Mouse (Mus musculus): ENCODE results near the gene Plekha3. TPM values are rescaled to one million over a fixed set of nuclear protein-coding genes. Genes with fewer than 3 reads are reported as not detected.

Plekha3 gene
- polyA plus RNA-seq, 1 experiment from 2014 or later, result 3.6 TPM

DNA sequence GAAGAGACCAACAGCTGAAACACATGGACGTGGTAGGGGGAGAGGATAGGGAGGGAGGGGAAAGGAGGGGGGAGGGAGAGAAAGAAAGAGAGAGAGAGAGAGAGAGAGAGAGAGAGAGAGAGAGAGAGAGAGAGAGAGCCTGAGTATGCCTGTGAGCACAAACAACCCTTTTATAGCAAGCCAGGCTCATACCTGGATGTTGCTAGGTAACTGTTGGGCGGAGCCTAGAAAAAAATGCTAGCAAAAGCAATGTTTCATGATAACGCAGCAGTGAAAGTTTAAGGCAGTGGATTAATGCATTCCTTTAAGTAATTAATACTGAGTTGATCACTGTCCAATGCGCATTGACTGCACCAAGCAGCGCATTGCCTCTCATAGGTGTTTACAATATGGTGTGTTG is 20.4 kb upstream of the Plekha3 start:
- H3K27me3 ChIP-seq (ENCODE audit: insufficient read depth, low read length), result no peaks in the 10 kb centered on the region
- H3K9me3 ChIP-seq (ENCODE audit: low read length), result no peaks in the 10 kb centered on the region
- H3K4me1 ChIP-seq (ENCODE audit: insufficient read depth, low read length), result no peaks in the 10 kb centered on the region
- no peak for ATAC-seq (ENCODE audit: low FRiP score, low TSS enrichment)
- H3K9ac ChIP-seq (replicated peaks; ENCODE audit: low read length), result no peak overlapping the region
- H3K27ac ChIP-seq (ENCODE audit: low read length), result no peak overlapping the region
- no peaks in the 10 kb centered on the region for H3K36me3 ChIP-seq (ENCODE audit: insufficient read depth, low read length)
- 80% methylated on average over 5 of the region's 5 CpGs for WGBS
- H3K4me3 ChIP-seq (ENCODE audit: low read length), result no peak overlapping the region
- H3K4me2 ChIP-seq (replicated peaks; ENCODE audit: low read depth, low read length), result no peak overlapping the region

DNA sequence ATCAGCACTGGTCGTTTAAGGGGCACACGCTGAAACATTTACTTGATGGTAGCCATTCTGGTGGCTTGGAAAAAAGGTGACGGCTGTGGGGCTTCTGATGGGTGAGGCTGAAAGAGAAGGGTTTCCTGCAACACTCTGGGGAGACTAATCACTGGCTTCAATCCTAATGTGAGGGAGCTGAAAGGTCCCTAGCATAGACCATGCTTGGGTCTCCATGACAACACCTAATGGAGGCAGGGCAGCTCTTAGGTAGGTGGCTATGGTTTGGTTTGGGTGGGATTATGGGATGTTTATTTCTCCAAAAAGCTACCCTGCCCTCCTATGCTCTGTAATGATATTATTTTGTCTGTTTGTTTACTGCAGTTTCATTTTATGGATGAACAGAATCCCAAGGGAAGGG is 19.6 kb upstream of the Plekha3 start:
- Histone ChIP-seq H3K4me2 (replicated peaks; ENCODE audit: low read depth, low read length) (no peak overlapping the region), H3K4me1 (ENCODE audit: insufficient read depth, low read length) (no peaks in the 10 kb centered on the region), H3K4me3 (ENCODE audit: low read length) (no peak overlapping the region), H3K9ac (replicated peaks; ENCODE audit: low read length) (no peak overlapping the region), H3K27ac (ENCODE audit: low read length) (no peak overlapping the region), H3K36me3 (ENCODE audit: insufficient read depth, low read length) (no peaks in the 10 kb centered on the region), H3K9me3 (ENCODE audit: low read length) (no peaks in the 10 kb centered on the region), H3K27me3 (ENCODE audit: insufficient read depth, low read length) (no peaks in the 10 kb centered on the region)
- ATAC-seq (ENCODE audit: low FRiP score, low TSS enrichment), result no peak
- WGBS, result 82% methylated on average over 3 of the region's 3 CpGs

DNA sequence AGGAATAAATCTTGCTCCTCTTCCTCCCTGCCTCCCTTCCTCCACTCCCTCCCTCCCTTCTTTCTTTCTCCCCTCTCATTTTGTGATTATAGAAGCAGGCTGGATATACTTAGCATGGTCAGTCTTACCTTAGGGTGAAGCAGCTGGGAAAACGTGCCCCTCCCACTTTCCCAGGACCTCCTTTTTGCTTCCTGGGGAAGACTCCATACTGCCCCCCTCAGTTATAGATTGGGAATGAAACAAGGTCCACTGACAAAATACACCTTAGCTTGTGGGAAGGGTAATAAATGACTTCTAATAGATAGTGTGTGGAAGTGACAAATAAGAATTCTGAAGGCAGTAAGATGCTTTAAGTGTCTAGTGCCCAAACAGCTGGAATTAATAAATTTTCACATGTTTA is 19.1 kb upstream of the Plekha3 start:
- ATAC-seq (ENCODE audit: low FRiP score, low TSS enrichment), result 0 out of 2 replicates have a peak, but pooled peaks have one; percentile 23
- Histone ChIP-seq H3K4me2 (replicated peaks; ENCODE audit: low read depth, low read length) (no peak overlapping the region), H3K27ac (ENCODE audit: low read length) (no peak overlapping the region), H3K4me1 (ENCODE audit: insufficient read depth, low read length) (no peaks in the 10 kb centered on the region), H3K4me3 (ENCODE audit: low read length) (no peak overlapping the region), H3K9ac (replicated peaks; ENCODE audit: low read length) (no peak overlapping the region), H3K27me3 (ENCODE audit: insufficient read depth, low read length) (no peaks in the 10 kb centered on the region), H3K9me3 (ENCODE audit: low read length) (no peaks in the 10 kb centered on the region), H3K36me3 (ENCODE audit: insufficient read depth, low read length) (no peaks in the 10 kb centered on the region)
- WGBS, result 8% methylated on average over 1 of the region's 1 CpGs

DNA sequence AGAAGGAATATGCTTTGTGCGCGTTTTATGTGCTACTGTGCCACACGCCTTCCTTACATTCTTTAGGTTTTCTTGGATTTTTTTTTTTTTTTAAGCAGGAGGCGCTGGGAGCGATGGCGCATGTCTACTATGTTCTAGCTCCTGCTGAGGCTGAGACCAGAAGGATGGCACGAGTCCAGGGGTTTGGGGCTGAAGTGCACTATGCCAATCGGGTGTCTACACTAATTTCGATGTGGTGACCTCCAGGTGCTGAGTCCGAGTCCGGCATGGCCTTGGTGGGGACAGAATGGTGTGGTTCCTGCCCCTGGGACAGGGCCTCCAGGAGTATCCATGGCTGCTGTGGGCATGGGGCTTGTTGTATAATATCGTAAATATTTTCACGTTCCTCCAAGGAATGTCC is 16.5 kb upstream of the Plekha3 start:
- peaks cover 8% of the 10 kb centered on the region; the same call in 1 of the 2 replicates for H3K36me3 ChIP-seq (ENCODE audit: insufficient read depth, low read length)
- H3K4me2 ChIP-seq (replicated peaks; ENCODE audit: low read depth, low read length), result no peak overlapping the region
- WGBS, result 73% methylated on average over 13 of the region's 13 CpGs
- no peak overlapping the region for H3K4me3 ChIP-seq (ENCODE audit: low read length)
- no peak overlapping the region for H3K27ac ChIP-seq (ENCODE audit: low read length)
- no peaks in the 10 kb centered on the region for H3K4me1 ChIP-seq (ENCODE audit: insufficient read depth, low read length)
- H3K9me3 ChIP-seq (ENCODE audit: low read length), result no peaks in the 10 kb centered on the region
- no peaks in the 10 kb centered on the region for H3K27me3 ChIP-seq (ENCODE audit: insufficient read depth, low read length)
- ATAC-seq (ENCODE audit: low FRiP score, low TSS enrichment), result no peak
- no peak overlapping the region for H3K9ac ChIP-seq (replicated peaks; ENCODE audit: low read length)

DNA sequence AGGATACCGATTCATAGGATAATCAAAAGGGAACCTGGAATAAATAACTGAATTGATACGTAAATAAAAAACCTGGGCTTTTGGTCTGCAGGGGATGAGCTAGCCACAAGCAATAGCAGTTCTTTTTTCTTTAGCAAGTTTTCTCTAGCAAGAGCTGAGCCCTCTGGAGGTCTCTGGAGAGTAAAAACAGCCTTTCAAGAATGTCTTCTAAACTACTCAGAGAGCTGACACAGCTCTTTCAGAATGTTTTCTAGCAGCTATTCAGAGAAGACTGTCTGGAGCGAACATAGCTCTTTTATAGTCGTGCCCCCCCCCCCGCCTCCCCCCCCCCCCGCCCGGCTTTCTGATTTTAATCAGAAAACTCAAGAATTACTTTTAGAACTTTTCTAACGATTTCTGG is 15.7 kb upstream of the Plekha3 start:
- H3K9me3 ChIP-seq (ENCODE audit: low read length), result no peaks in the 10 kb centered on the region
- H3K4me3 ChIP-seq (ENCODE audit: low read length), result no peak overlapping the region
- ATAC-seq (ENCODE audit: low FRiP score, low TSS enrichment), result no peak
- H3K27me3 ChIP-seq (ENCODE audit: insufficient read depth, low read length), result no peaks in the 10 kb centered on the region
- H3K36me3 ChIP-seq (ENCODE audit: insufficient read depth, low read length), result peaks cover 16% of the 10 kb centered on the region; the same call in 1 of the 2 replicates
- WGBS, result 55% methylated on average over 7 of the region's 8 CpGs
- H3K4me2 ChIP-seq (replicated peaks; ENCODE audit: low read depth, low read length), result no peak overlapping the region
- no peak overlapping the region for H3K9ac ChIP-seq (replicated peaks; ENCODE audit: low read length)
- no peak overlapping the region for H3K27ac ChIP-seq (ENCODE audit: low read length)
- H3K4me1 ChIP-seq (ENCODE audit: insufficient read depth, low read length), result no peaks in the 10 kb centered on the region

DNA sequence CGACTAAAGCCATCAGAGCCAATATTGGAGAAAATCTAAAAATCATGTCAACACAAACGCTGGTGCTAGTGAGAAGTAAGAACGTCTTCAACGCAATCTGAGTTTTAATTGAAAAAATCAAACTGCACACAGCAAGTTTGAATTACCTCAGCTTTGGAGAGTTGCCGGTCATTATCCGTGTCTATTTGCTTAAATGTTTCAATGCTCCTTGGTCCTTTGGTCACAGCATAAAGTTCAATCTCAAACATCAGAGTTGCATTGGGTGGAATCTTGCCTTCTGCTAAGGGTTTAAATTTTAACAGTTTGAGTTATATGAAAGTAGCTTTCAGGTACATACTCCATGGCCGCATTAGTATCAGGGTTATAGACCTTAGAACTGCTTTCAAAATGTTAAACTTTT is 9.6 kb upstream of the Plekha3 start:
- Histone ChIP-seq H3K4me2 (replicated peaks; ENCODE audit: low read depth, low read length) (no peak overlapping the region), H3K4me3 (ENCODE audit: low read length) (no peak overlapping the region), H3K27me3 (ENCODE audit: insufficient read depth, low read length) (no peaks in the 10 kb centered on the region), H3K9me3 (ENCODE audit: low read length) (no peaks in the 10 kb centered on the region), H3K9ac (replicated peaks; ENCODE audit: low read length) (no peak overlapping the region), H3K27ac (ENCODE audit: low read length) (no peak overlapping the region), H3K4me1 (ENCODE audit: insufficient read depth, low read length) (no peaks in the 10 kb centered on the region), H3K36me3 (ENCODE audit: insufficient read depth, low read length) (peaks cover 27% of the 10 kb centered on the region)
- WGBS, result 94% methylated on average over 7 of the region's 7 CpGs
- ATAC-seq (ENCODE audit: low FRiP score, low TSS enrichment), result no peak

DNA sequence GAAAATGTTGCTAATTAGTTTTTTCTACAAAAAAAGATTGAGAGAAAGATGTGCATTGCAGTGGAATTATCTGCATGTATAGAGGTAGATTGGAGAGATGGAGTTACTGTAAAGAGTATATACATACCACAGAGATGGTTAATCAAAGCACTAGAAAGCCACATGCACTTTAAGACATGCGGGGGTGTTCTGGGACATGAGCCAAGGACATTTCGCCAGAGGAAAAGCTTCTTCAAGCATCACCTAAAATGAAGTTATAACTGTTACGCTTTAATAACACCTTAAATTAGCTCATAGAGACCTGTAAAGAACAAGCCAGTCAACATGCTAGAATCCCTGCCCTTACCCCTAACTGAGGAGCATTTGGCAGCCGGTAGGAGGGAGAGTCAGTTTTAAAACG is 7.9 kb upstream of the Plekha3 start:
- no peak for ATAC-seq (ENCODE audit: low FRiP score, low TSS enrichment)
- H3K4me3 ChIP-seq (ENCODE audit: low read length), result no peak overlapping the region
- WGBS, result 79% methylated on average over 5 of the region's 5 CpGs
- no peaks in the 10 kb centered on the region for H3K27me3 ChIP-seq (ENCODE audit: insufficient read depth, low read length)
- peaks cover 7% of the 10 kb centered on the region; the same call in 1 of the 2 replicates for H3K4me1 ChIP-seq (ENCODE audit: insufficient read depth, low read length)
- H3K9me3 ChIP-seq (ENCODE audit: low read length), result no peaks in the 10 kb centered on the region
- no peak overlapping the region for H3K27ac ChIP-seq (ENCODE audit: low read length)
- H3K36me3 ChIP-seq (ENCODE audit: insufficient read depth, low read length), result peaks cover 21% of the 10 kb centered on the region
- no peak overlapping the region for H3K9ac ChIP-seq (replicated peaks; ENCODE audit: low read length)
- no peak overlapping the region for H3K4me2 ChIP-seq (replicated peaks; ENCODE audit: low read depth, low read length)

DNA sequence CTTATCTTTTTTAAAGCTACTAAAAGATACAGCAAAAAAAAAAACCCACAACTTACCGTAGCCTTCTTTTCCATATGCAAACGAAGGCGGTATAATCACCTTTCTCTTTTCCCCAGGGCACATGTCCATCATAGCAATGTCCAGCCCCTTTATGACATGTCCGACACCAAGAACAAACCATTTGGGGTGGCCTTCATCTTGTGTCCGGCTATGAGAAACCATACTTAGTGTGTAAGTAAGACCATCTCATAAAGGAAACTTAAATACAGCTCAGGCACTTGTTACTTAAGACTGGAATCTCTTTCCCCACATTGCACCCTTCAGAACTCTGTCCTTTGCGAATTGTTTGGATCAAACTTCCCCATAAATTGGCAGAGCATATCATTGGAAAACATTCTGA is 3.4 kb upstream of the Plekha3 start:
- Histone ChIP-seq H3K4me3 (ENCODE audit: low read length) (peak overlapping the region; percentile 54), H3K4me2 (replicated peaks; ENCODE audit: low read depth, low read length) (peak overlapping the region; percentile 66), H3K9me3 (ENCODE audit: low read length) (no peaks in the 10 kb centered on the region), H3K27me3 (ENCODE audit: insufficient read depth, low read length) (no peaks in the 10 kb centered on the region), H3K36me3 (ENCODE audit: insufficient read depth, low read length) (no peaks in the 10 kb centered on the region), H3K9ac (replicated peaks; ENCODE audit: low read length) (peak overlapping the region; percentile 77), H3K4me1 (ENCODE audit: insufficient read depth, low read length) (peaks cover 19% of the 10 kb centered on the region), H3K27ac (ENCODE audit: low read length) (no peak overlapping the region; the same call in 1 of the 2 replicates)
- 79% methylated on average over 6 of the region's 6 CpGs for WGBS
- no peak for ATAC-seq (ENCODE audit: low FRiP score, low TSS enrichment)

DNA sequence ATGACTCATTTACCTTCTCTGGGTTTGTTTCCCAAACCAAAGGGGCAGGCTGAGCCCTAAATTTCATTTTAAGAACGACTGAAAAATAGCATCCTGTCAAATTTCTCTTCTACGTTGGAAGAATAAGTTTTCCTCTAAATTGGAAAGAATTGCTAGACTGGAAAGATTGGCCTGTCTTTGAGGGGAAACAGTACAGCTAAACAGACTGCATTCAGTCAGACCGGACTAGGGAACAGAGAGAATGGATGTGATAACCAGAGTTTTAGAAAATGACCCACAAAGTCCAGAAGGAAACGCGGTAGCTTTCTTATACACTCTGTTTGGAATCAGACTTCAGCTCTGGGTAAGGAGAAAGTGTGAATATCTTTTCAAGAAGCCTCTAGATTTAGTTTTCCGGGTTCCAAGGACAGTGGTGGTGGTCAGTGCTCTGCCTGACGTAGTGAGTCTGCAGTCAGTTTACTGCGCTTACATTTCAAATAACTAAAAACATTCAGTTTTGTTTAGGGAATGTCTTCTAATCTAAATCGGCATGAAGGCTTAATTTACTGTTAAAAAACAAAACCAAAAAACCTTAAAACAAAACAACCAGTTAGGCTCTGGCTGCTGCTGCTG is 2.8 kb upstream of the Plekha3 start:
- H3K4me1 ChIP-seq (ENCODE audit: insufficient read depth, low read length), result peaks cover 24% of the 10 kb centered on the region
- no peaks in the 10 kb centered on the region for H3K9me3 ChIP-seq (ENCODE audit: low read length)
- H3K36me3 ChIP-seq (ENCODE audit: insufficient read depth, low read length), result no peaks in the 10 kb centered on the region
- H3K27ac ChIP-seq (ENCODE audit: low read length), result peak overlapping the region; percentile 88
- peak overlapping the region; percentile 66 for H3K4me2 ChIP-seq (replicated peaks; ENCODE audit: low read depth, low read length)
- 19% methylated on average over 9 of the region's 9 CpGs for WGBS
- no peak for ATAC-seq (ENCODE audit: low FRiP score, low TSS enrichment)
- peak overlapping the region; percentile 54 for H3K4me3 ChIP-seq (ENCODE audit: low read length)
- H3K9ac ChIP-seq (replicated peaks; ENCODE audit: low read length), result peak overlapping the region; percentile 77
- H3K27me3 ChIP-seq (ENCODE audit: insufficient read depth, low read length), result no peaks in the 10 kb centered on the region

DNA sequence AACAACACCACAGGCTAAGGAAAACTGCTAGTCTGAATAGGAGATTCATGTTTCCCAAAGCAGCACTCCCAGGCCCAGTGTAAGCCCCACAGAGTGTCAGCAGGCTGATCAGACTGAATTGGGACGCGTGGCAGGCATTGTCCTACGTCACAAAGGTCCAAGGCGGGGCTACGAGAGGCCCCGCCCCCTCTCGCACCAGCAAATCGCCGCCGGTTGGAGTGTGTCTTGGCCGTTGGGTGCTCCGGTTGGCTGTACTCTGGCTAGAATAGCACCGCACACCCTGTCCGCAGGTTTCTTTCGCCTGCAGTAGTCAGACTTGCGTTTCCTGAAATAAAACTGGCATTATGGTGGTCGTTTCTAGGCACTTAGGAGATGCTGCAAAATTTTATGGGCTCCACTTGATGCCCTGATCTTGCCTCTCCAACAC is 2.1 kb upstream of the Plekha3 start, which contains the start of gene Fkbp7:
Fkbp7 (minus strand) TSS at position 151 of the 427 bp plus-strand sequence.
- no peaks in the 10 kb centered on the region for H3K36me3 ChIP-seq (ENCODE audit: insufficient read depth, low read length)
- WGBS, result under 1% methylated on average over 17 of the region's 17 CpGs
- no peaks in the 10 kb centered on the region for H3K9me3 ChIP-seq (ENCODE audit: low read length)
- peak; percentile 92 for ATAC-seq (ENCODE audit: low FRiP score, low TSS enrichment)
- peak within 1 kb of the TSS; percentile 77 for H3K9ac ChIP-seq (replicated peaks; ENCODE audit: low read length)
- peak within 1 kb of the TSS; percentile 88 for H3K27ac ChIP-seq (ENCODE audit: low read length)
- peak within 1 kb of the TSS; percentile 66 for H3K4me2 ChIP-seq (replicated peaks; ENCODE audit: low read depth, low read length)
- H3K4me1 ChIP-seq (ENCODE audit: insufficient read depth, low read length), result peaks cover 27% of the 10 kb centered on the region
- no peaks in the 10 kb centered on the region for H3K27me3 ChIP-seq (ENCODE audit: insufficient read depth, low read length)
- peak within 1 kb of the TSS; percentile 54 for H3K4me3 ChIP-seq (ENCODE audit: low read length)

Measured in kidney, embryonic 16.5 days (tissue).